Mouse (Mus musculus): ENCODE results near the gene Adgre5. TPM values are rescaled to one million over a fixed set of nuclear protein-coding genes. Genes with fewer than 3 reads are reported as not detected.

Adgre5 gene
- total and polyA plus RNA-seq, 3 experiments, result 0.54 to 23.6 (median 3.7) TPM

DNA sequence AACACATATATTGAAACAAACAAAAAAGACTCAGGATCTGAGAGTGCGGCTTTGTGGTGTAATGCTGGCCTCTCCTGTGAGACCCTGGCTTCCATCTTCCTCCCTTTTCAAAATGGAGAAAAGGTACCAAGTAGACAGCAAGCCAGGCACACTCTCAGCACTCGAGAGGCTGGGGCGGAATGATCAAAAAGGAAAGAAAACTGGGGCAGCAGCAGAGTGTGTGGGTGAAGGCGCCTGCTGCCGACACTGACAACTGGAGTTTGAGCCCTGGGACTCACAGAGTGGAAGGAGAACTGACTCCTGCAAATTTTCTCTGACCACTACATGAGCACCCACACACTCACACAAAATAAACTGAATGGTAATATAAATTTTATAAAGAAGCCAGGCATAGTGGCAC lies 66.6 kb downstream of the Adgre5 start:
- in situ Hi-C loops (cut with MboI; ENCODE audit: low pct_ligation_motif_present, low pct_unique_long_range_greater_than_20kb, low sequenced_read_pairs) (no loop called here), dilution Hi-C loops (cut with MboI; ENCODE audit: extremely low pct_ligation_motif_present, extremely low pct_unique_long_range_greater_than_20kb, low sequenced_read_pairs) (no loop called here)
- no peak overlapping the region for H3K27ac ChIP-seq (ENCODE audit: insufficient read depth, low read depth)
- H3K9ac ChIP-seq (ENCODE audit: insufficient read depth, low read depth), result no peak overlapping the region
- H3K4me2 ChIP-seq (ENCODE audit: insufficient read depth, low read depth, poor library complexity, severe bottlenecking), result no peak overlapping the region
- H3K36me3 ChIP-seq (replicated peaks in 1 of 2; ENCODE audit: control insufficient read depth in 1 of 2, insufficient read depth in 1 of 2, low read length in 1 of 2), result peaks cover 79 to 97% of the 10 kb centered on the region in 2 experiments
- H3K27me3 ChIP-seq (replicated peaks), result no peaks in the 10 kb centered on the region
- H3K4me3 ChIP-seq (replicated peaks in 1 of 3; ENCODE audit: low read depth in 2 of 3, low read length in 2 of 3, poor library complexity in 1 of 3), result no peak overlapping the region
- H3K79me2 ChIP-seq (replicated peaks; ENCODE audit: control insufficient read depth, extremely low read depth, insufficient read depth, poor library complexity, severe bottlenecking), result no peaks in the 10 kb centered on the region
- H3K9me3 ChIP-seq (replicated peaks; ENCODE audit: low read length), result no peaks in the 10 kb centered on the region
- no peak for DNase-seq (ENCODE audit: extremely low read depth)
- H3K4me1 ChIP-seq (ENCODE audit: control insufficient read depth in 1 of 2, insufficient read depth in 2 of 2), result no peaks in the 10 kb centered on the region
- no peak for TF ChIP-seq SMC3 (IDR thresholded peaks at IDR 0.05; ENCODE audit: low read depth, low read length)
- TF ChIP-seq ZNF384 (IDR thresholded peaks at IDR 0.05; ENCODE audit: low read depth, low read length), result no peak
- no peak for TF ChIP-seq TBP (conservative IDR thresholded peaks at IDR 0.05; ENCODE audit: low read depth, low read length)
- TF ChIP-seq TCF12 (IDR thresholded peaks at IDR 0.05; ENCODE audit: low read depth, low read length), result no peak
- no peak for TF ChIP-seq MYC (IDR thresholded peaks at IDR 0.05; ENCODE audit: low read depth, low read length)

Other genes starting within 250 kb of the Adgre5 start
- not detected in 2 replicates for gene Olfr370, start 205.5 kb downstream of the Adgre5 start, total RNA-seq (2012; rRNA removed)
- gene Olfr370, start 205.5 kb downstream of the Adgre5 start, total RNA-seq (2014; rRNA removed), result not detected in 2 replicates
- gene Olfr370, start 205.5 kb downstream of the Adgre5 start, polyA plus RNA-seq (2012; ENCODE audit: insufficient read length, low read depth), result 0.10 TPM in 1 of 2 replicates, not detected in the other
- gene Ndufb7, start 174.7 kb downstream of the Adgre5 start, total RNA-seq (2012; rRNA removed), result 316 and 331 TPM in 2 replicates
- gene Ndufb7, start 174.7 kb downstream of the Adgre5 start, total RNA-seq (2014; rRNA removed), result 213 and 223 TPM in 2 replicates
- gene Ndufb7, start 174.7 kb downstream of the Adgre5 start, polyA plus RNA-seq (2012; ENCODE audit: insufficient read length, low read depth), result 144 and 202 TPM in 2 replicates
- 130 and 171 TPM in 2 replicates for gene Tecr, start 133.4 kb downstream of the Adgre5 start, total RNA-seq (2012; rRNA removed)
- 95.9 and 111 TPM in 2 replicates for gene Tecr, start 133.4 kb downstream of the Adgre5 start, total RNA-seq (2014; rRNA removed)
- 199 and 209 TPM in 2 replicates for gene Tecr, start 133.4 kb downstream of the Adgre5 start, polyA plus RNA-seq (2012; ENCODE audit: insufficient read length, low read depth)
- gene Dnajb1, start 133.1 kb downstream of the Adgre5 start, total RNA-seq (2012; rRNA removed), result 24.9 and 32.0 TPM in 2 replicates
- gene Dnajb1, start 133.1 kb downstream of the Adgre5 start, total RNA-seq (2014; rRNA removed), result 29.5 and 30.7 TPM in 2 replicates
- 30.5 and 30.9 TPM in 2 replicates for gene Dnajb1, start 133.1 kb downstream of the Adgre5 start, polyA plus RNA-seq (2012; ENCODE audit: insufficient read length, low read depth)
- gene Gipc1, start 88.6 kb downstream of the Adgre5 start, total RNA-seq (2012; rRNA removed), result 21.2 and 25.8 TPM in 2 replicates
- 21.0 and 24.4 TPM in 2 replicates for gene Gipc1, start 88.6 kb downstream of the Adgre5 start, total RNA-seq (2014; rRNA removed)
- 22.6 and 24.2 TPM in 2 replicates for gene Gipc1, start 88.6 kb downstream of the Adgre5 start, polyA plus RNA-seq (2012; ENCODE audit: insufficient read length, low read depth)
- gene Ptger1, start 74.6 kb downstream of the Adgre5 start, total RNA-seq (2012; rRNA removed), result 3.3 and 4.0 TPM in 2 replicates
- not detected in 2 replicates for gene Ptger1, start 74.6 kb downstream of the Adgre5 start, total RNA-seq (2014; rRNA removed)
- 2.6 and 7.6 TPM in 2 replicates for gene Ptger1, start 74.6 kb downstream of the Adgre5 start, polyA plus RNA-seq (2012; ENCODE audit: insufficient read length, low read depth)
- gene Pkn1, start 42.1 kb downstream of the Adgre5 start, total RNA-seq (2012; rRNA removed), result 44.6 and 47.8 TPM in 2 replicates
- 28.1 and 33.5 TPM in 2 replicates for gene Pkn1, start 42.1 kb downstream of the Adgre5 start, total RNA-seq (2014; rRNA removed)
- gene Pkn1, start 42.1 kb downstream of the Adgre5 start, polyA plus RNA-seq (2012; ENCODE audit: insufficient read length, low read depth), result 58.8 and 60.3 TPM in 2 replicates
- gene Ddx39, start 26.1 kb downstream of the Adgre5 start, total RNA-seq (2012; rRNA removed), result 194 and 278 TPM in 2 replicates
- 339 and 372 TPM in 2 replicates for gene Ddx39, start 26.1 kb downstream of the Adgre5 start, total RNA-seq (2014; rRNA removed)
- 231 and 232 TPM in 2 replicates for gene Ddx39, start 26.1 kb downstream of the Adgre5 start, polyA plus RNA-seq (2012; ENCODE audit: insufficient read length, low read depth)
- 12.5 and 14.8 TPM in 2 replicates for gene Adgrl1, start 158.8 kb upstream of the Adgre5 start, total RNA-seq (2012; rRNA removed)
- 3.5 and 4.4 TPM in 2 replicates for gene Adgrl1, start 158.8 kb upstream of the Adgre5 start, total RNA-seq (2014; rRNA removed)
- gene Adgrl1, start 158.8 kb upstream of the Adgre5 start, polyA plus RNA-seq (2012; ENCODE audit: insufficient read length, low read depth), result 9.7 and 14.5 TPM in 2 replicates
- 1.1 and 1.7 TPM in 2 replicates for gene Gm10644, start 213.9 kb upstream of the Adgre5 start, total RNA-seq (2012; rRNA removed)
- gene Gm10644, start 213.9 kb upstream of the Adgre5 start, total RNA-seq (2014; rRNA removed), result 0.58 TPM in 2 replicates
- gene Gm10644, start 213.9 kb upstream of the Adgre5 start, polyA plus RNA-seq (2012; ENCODE audit: insufficient read length, low read depth), result 0.44 and 0.72 TPM in 2 replicates
- gene Asf1b, start 214.2 kb upstream of the Adgre5 start, total RNA-seq (2012; rRNA removed), result 71.1 and 94.5 TPM in 2 replicates
- 58.9 and 62.2 TPM in 2 replicates for gene Asf1b, start 214.2 kb upstream of the Adgre5 start, total RNA-seq (2014; rRNA removed)
- 86.3 and 101 TPM in 2 replicates for gene Asf1b, start 214.2 kb upstream of the Adgre5 start, polyA plus RNA-seq (2012; ENCODE audit: insufficient read length, low read depth)
- gene Prkaca, start 231.7 kb upstream of the Adgre5 start, total RNA-seq (2012; rRNA removed), result 16.9 and 18.5 TPM in 2 replicates
- gene Prkaca, start 231.7 kb upstream of the Adgre5 start, total RNA-seq (2014; rRNA removed), result 14.0 and 14.7 TPM in 2 replicates
- 23.4 and 27.3 TPM in 2 replicates for gene Prkaca, start 231.7 kb upstream of the Adgre5 start, polyA plus RNA-seq (2012; ENCODE audit: insufficient read length, low read depth)